Mouse (Mus musculus): ENCODE results near the gene Dolpp1. TPM values are rescaled to one million over a fixed set of nuclear protein-coding genes. Genes with fewer than 3 reads are reported as not detected.

Gene Dolpp1
- polyA plus RNA-seq, 1 experiment from 2014 or later = 48.1 TPM

DNA sequence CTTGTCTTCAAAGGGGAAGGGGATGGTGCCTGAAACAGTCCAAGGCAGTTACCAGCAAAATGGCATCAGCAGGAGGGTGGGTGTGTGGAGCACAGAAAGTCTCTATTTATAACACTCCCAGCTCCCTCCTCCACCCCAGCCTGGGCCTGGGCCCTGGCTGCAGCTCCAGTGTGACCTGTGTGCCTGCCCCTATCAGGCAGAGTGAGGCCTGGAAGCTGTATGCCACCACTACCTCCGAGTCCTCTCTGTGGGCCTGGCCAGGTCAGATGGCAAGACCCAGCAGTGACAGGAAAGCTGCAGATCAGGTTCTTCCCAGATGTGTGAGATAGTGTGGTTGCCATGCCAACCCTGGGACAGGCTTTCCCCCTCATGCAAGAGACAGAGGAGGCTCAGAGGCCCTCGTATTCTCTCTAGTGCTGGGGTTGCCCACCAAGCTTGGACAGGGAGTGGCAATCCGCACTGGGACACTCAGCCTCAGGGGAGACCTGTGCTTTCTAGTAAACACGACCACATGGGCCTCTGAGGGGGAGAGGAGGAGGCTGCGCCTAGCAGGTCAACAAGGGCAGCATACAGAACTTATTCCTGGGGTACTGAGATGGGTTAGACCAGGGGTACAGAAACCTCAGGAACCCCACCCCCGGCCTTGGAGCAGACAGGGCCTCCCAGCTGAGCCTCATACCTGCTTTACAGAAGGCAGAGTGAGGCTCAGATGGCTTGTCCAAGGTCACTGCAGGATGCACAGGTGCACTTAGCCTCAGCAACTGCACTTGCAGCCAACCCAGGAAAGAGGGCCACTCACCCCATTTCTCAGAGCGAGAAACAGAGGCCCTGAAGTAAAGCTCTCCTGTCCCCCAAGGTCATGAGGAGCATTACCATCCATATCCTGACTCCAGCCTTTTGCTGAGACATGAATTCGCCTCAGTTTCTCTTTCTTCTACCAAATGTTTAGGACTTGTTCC lies 34.2 kb upstream of the Dolpp1 start:
- WGBS = 63% methylated on average over 8 of the region's 8 CpGs
- Histone ChIP-seq H3K9me3 (replicated peaks; ENCODE audit: control insufficient read depth, low read length) (no peaks in the 10 kb centered on the region), H3K36me3 (ENCODE audit: control insufficient read depth, insufficient read depth, low read length) (peaks cover 23% of the 10 kb centered on the region), H3K4me1 (ENCODE audit: control insufficient read depth, insufficient read depth, low read length) (peaks cover 4% of the 10 kb centered on the region; the same call in 1 of the 2 replicates), H3K4me2 (ENCODE audit: low read length) (peak overlapping the region; percentile 82), H3K27me3 (replicated peaks; ENCODE audit: control insufficient read depth, insufficient read depth, low read length) (no peaks in the 10 kb centered on the region), H3K9ac (ENCODE audit: low read length) (peak overlapping the region; percentile 80), H3K4me3 (ENCODE audit: low read depth, low read length) (peak overlapping the region; percentile 67), H3K27ac (ENCODE audit: low read depth, low read length) (no peak overlapping the region)
- no peak for ATAC-seq
- no peak for DNase-seq (ENCODE audit: low spot score)

- peak; percentile 80 for ATAC-seq
- Histone ChIP-seq H3K27me3 (replicated peaks; ENCODE audit: control insufficient read depth, insufficient read depth, low read length) (no peaks in the 10 kb centered on the region), H3K4me2 (ENCODE audit: low read length) (peak within 1 kb of the TSS; percentile 82), H3K27ac (ENCODE audit: low read depth, low read length) (peak within 1 kb of the TSS; percentile 50; the same call in 1 of the 2 replicates), H3K36me3 (ENCODE audit: control insufficient read depth, insufficient read depth, low read length) (peaks cover 13% of the 10 kb centered on the region), H3K9ac (ENCODE audit: low read length) (peak within 1 kb of the TSS; percentile 80), H3K9me3 (replicated peaks; ENCODE audit: control insufficient read depth, low read length) (no peaks in the 10 kb centered on the region), H3K4me3 (ENCODE audit: low read depth, low read length) (peak within 1 kb of the TSS; percentile 67), H3K4me1 (ENCODE audit: control insufficient read depth, insufficient read depth, low read length) (peaks cover 4% of the 10 kb centered on the region; the same call in 1 of the 2 replicates)
- peak; percentile 91 for DNase-seq (ENCODE audit: low spot score)
- 3% methylated on average over 69 of the region's 73 CpGs for WGBS
Measured at GRCm38 (mm10) chr2:30358533-30359531, 33.2 kb upstream of the Dolpp1 start, which contains the start of gene Sh3glb2. Sh3glb2 (minus strand) TSS chr2:30359337.

- Histone ChIP-seq H3K9me3 (replicated peaks; ENCODE audit: control insufficient read depth, low read length) (no peaks in the 10 kb centered on the region), H3K27ac (ENCODE audit: low read depth, low read length) (no peak overlapping the region), H3K27me3 (replicated peaks; ENCODE audit: control insufficient read depth, insufficient read depth, low read length) (no peaks in the 10 kb centered on the region), H3K4me1 (ENCODE audit: control insufficient read depth, insufficient read depth, low read length) (peaks cover 10% of the 10 kb centered on the region), H3K9ac (ENCODE audit: low read length) (no peak overlapping the region), H3K4me2 (ENCODE audit: low read length) (no peak overlapping the region), H3K36me3 (ENCODE audit: control insufficient read depth, insufficient read depth, low read length) (no peaks in the 10 kb centered on the region), H3K4me3 (ENCODE audit: low read depth, low read length) (no peak overlapping the region)
- ATAC-seq (no peak), DNase-seq (ENCODE audit: low spot score) (no peak)
- WGBS = 81% methylated on average over 10 of the region's 10 CpGs
Measured at GRCm38 (mm10) chr2:30360626-30361025, 31.4 kb upstream of the Dolpp1 start.

DNA sequence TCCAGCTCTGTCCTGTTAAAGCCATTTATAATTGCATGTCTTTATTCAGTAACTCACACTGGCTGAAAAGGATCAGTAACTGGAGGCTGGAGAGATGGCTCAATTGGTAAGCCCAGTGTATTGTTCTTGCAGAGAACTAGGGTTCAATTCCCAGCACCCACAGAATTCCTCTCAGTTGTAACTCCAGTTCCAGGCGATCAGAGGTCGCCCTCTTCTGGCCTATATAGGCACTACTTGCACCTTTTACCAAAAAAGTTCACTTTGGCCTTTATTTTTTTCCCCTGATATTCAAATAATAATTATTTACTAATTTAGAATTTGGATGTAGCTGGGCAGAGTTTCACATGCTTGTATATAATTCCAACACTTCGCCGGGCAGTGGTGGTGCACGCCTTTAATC lies 29.2 kb upstream of the Dolpp1 start:
- 73% methylated on average over 5 of the region's 5 CpGs for WGBS
- ATAC-seq (no peak), DNase-seq (ENCODE audit: low spot score) (no peak)
- Histone ChIP-seq H3K27me3 (replicated peaks; ENCODE audit: control insufficient read depth, insufficient read depth, low read length) (no peaks in the 10 kb centered on the region), H3K4me3 (ENCODE audit: low read depth, low read length) (no peak overlapping the region), H3K4me2 (ENCODE audit: low read length) (no peak overlapping the region), H3K9ac (ENCODE audit: low read length) (no peak overlapping the region), H3K9me3 (replicated peaks; ENCODE audit: control insufficient read depth, low read length) (no peaks in the 10 kb centered on the region), H3K36me3 (ENCODE audit: control insufficient read depth, insufficient read depth, low read length) (peaks cover 9% of the 10 kb centered on the region), H3K27ac (ENCODE audit: low read depth, low read length) (no peak overlapping the region), H3K4me1 (ENCODE audit: control insufficient read depth, insufficient read depth, low read length) (peaks cover 10% of the 10 kb centered on the region)

GRCm38 (mm10) chr2:30363773-30364650 lies 28.0 kb upstream of the Dolpp1 start, which contains the start of gene Miga2:
Miga2 (plus strand) TSS chr2:30364233.
- WGBS = under 1% methylated on average over 54 of the region's 54 CpGs
- H3K4me2 ChIP-seq (ENCODE audit: low read length) = peak within 1 kb of the TSS; percentile 95

DNA sequence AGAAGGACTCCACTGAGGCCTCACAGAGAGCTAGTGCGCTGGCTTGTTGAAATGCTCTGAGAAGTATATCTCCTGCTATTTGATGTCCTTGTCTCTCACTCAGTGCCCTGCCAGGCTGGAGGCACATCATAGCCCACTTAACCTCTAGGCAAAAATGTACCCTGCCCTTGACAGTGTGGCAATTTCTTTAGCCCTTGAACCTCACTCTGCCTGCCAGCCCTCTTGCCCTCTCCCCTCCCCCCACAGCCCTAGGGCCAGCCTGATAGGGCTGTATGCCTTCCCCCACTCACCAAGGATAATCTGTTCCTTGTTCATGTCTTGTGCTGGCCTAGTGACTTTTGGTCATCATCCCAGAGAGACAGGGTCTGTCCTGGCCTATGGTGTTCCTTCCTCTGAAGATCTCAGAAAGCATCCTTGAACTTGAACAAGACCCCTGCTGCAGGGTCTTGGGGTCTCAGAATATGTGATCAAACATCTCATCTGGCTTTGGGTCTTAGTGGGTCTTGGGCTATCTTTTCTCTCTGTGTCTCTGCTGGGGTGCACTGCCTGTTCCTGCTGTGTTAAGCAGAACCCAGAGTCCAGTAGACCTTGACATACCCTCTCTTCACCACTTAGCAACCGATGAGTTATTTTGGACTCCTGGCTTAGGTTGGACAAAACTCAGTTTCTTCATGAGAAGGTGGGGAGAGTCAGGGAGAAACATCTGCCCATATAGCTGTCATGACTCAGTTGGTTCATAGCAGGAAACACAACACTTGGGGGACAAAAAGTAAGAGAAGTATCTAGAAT lies 26.6 kb upstream of the Dolpp1 start:
- peak overlapping the region; percentile 95 for H3K4me2 ChIP-seq (ENCODE audit: low read length)
- H3K9ac ChIP-seq (ENCODE audit: low read length) = peak overlapping the region; percentile 77; the same call in 1 of the 2 replicates
- DNase-seq (ENCODE audit: low spot score) (no peak), ATAC-seq (no peak)
- H3K9me3 ChIP-seq (replicated peaks; ENCODE audit: control insufficient read depth, low read length) = no peaks in the 10 kb centered on the region
- no peak overlapping the region for H3K4me3 ChIP-seq (ENCODE audit: low read depth, low read length)
- H3K4me1 ChIP-seq (ENCODE audit: control insufficient read depth, insufficient read depth, low read length) = peaks cover 6% of the 10 kb centered on the region
- H3K36me3 ChIP-seq (ENCODE audit: control insufficient read depth, insufficient read depth, low read length) = peaks cover 35% of the 10 kb centered on the region
- H3K27ac ChIP-seq (ENCODE audit: low read depth, low read length) = no peak overlapping the region
- no peaks in the 10 kb centered on the region for H3K27me3 ChIP-seq (replicated peaks; ENCODE audit: control insufficient read depth, insufficient read depth, low read length)
- WGBS = 89% methylated on average over 2 of the region's 2 CpGs

More at GRCm38 (mm10) chr2:30363773-30364650, 28.0 kb upstream of the Dolpp1 start, which contains the start of gene Miga2:
- Histone ChIP-seq H3K27ac (ENCODE audit: low read depth, low read length) (peak within 1 kb of the TSS; percentile 52; the same call in 1 of the 2 replicates), H3K36me3 (ENCODE audit: control insufficient read depth, insufficient read depth, low read length) (peaks cover 21% of the 10 kb centered on the region), H3K27me3 (replicated peaks; ENCODE audit: control insufficient read depth, insufficient read depth, low read length) (no peaks in the 10 kb centered on the region), H3K4me1 (ENCODE audit: control insufficient read depth, insufficient read depth, low read length) (peaks cover 6% of the 10 kb centered on the region), H3K9me3 (replicated peaks; ENCODE audit: control insufficient read depth, low read length) (no peaks in the 10 kb centered on the region), H3K9ac (ENCODE audit: low read length) (peak within 1 kb of the TSS; percentile 77), H3K4me3 (ENCODE audit: low read depth, low read length) (peak within 1 kb of the TSS; percentile 69)
- DNase-seq (ENCODE audit: low spot score) (peak; percentile 100), ATAC-seq (peak; percentile 99)

DNA sequence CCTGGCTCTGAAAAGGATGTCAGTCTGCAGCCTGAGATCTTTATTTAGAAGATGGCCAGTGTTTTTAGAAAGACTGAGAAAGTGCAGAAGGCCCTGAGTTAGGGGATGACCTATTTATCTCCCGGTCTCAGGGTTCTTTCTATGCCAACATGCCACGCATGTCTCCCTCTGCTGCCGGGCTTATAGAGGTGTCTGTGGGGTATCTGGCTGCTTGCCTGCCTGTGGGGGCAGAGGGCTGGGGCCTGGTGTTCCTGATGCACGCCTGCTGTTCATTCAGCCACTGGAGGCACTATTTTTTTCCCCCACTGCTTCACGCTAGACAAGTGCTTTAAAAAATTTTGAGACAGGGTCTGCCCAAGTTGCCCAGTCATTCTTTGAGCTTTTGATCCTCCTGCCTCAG lies 25.9 kb upstream of the Dolpp1 start:
- no peak overlapping the region for H3K4me2 ChIP-seq (ENCODE audit: low read length)
- ATAC-seq = no peak
- WGBS = 66% methylated on average over 5 of the region's 5 CpGs

More for the DNA sequence above, 25.9 kb upstream of the Dolpp1 start:
- H3K27me3 ChIP-seq (replicated peaks; ENCODE audit: control insufficient read depth, insufficient read depth, low read length) = no peaks in the 10 kb centered on the region
- H3K27ac ChIP-seq (ENCODE audit: low read depth, low read length) = no peak overlapping the region
- DNase-seq (ENCODE audit: low spot score) = no peak
- H3K4me3 ChIP-seq (ENCODE audit: low read depth, low read length) = no peak overlapping the region
- H3K9me3 ChIP-seq (replicated peaks; ENCODE audit: control insufficient read depth, low read length) = no peaks in the 10 kb centered on the region
- peaks cover 42% of the 10 kb centered on the region for H3K36me3 ChIP-seq (ENCODE audit: control insufficient read depth, insufficient read depth, low read length)
- H3K4me1 ChIP-seq (ENCODE audit: control insufficient read depth, insufficient read depth, low read length) = peaks cover 6% of the 10 kb centered on the region
- no peak overlapping the region for H3K9ac ChIP-seq (ENCODE audit: low read length)

Measured in forebrain, embryonic 14.5 days (tissue).